Mouse (Mus musculus): ENCODE measurements at regions not wholly inside any gene's neighbourhood (a gene's known extent, or its start where the extent isn't known, plus 50 kb on each side); places are given as distances from the start of the nearest gene placed in this dataset.

- no peak for TF ChIP-seq CTCF (IDR thresholded peaks at IDR 0.05; ENCODE audit: insufficient read depth, low read length)
- TF ChIP-seq POLR2A (IDR thresholded peaks at IDR 0.05; ENCODE audit: borderline replicate concordance, extremely low read depth, low read depth, low read length) = no peak
Measured at GRCm38 (mm10) chr4:87702834-87703233, 330.3 kb downstream of the Mllt3 start.

Measured in lung, adult 2 months (tissue).